Mouse (Mus musculus) limb, embryonic 10.5 days (tissue): ENCODE measurements at regions not wholly inside any gene's neighbourhood (a gene's known extent, or its start where the extent isn't known, plus 50 kb on each side); places are given as distances from the start of the nearest gene placed in this dataset.

Experiments
- DNase-seq: peaks from one replicate; pipeline ENCODE4 v3.0.0-alpha.2; 2017; ENCODE audit warnings: low spot score
- H3K27ac ChIP-seq: fragments of 300-500 bp; sonication (generic); 2 replicates; pipeline ENCODE4 v1.5.1; 2016; ENCODE audit warnings: mild to moderate bottlenecking
- H3K27me3 ChIP-seq: fragments of 300-500 bp; sonication (generic); 2 replicates; pipeline ENCODE4 v1.6.1; 2016; ENCODE audit warnings: low read depth, mild to moderate bottlenecking; ENCODE audit not compliant: poor library complexity, severe bottlenecking
- H3K36me3 ChIP-seq: fragments of 300-500 bp; sonication (generic); 2 replicates; pipeline ENCODE4 v1.6.1; 2016; ENCODE audit warnings: mild to moderate bottlenecking, moderate library complexity
- H3K4me1 ChIP-seq: fragments of 300-500 bp; sonication (generic); 2 replicates; pipeline ENCODE4 v1.6.1; 2016
- H3K4me3 ChIP-seq: fragments of 300-500 bp; sonication (generic); 2 replicates; pipeline ENCODE4 v1.5.1; 2016; ENCODE audit warnings: mild to moderate bottlenecking, moderate library complexity
- H3K9me3 ChIP-seq: fragments of 300-500 bp; sonication (generic); replicated peaks from 2 replicates; pipeline ENCODE4 v1.6.1; 2016; ENCODE audit warnings: mild to moderate bottlenecking
- WGBS: fragments of 180-500 bp; shearing (Covaris S2); methylation state at CpG from one replicate; pipeline ENCODE4 v1.1.7; 2016; 5-methylcytosine and 5-hydroxymethylcytosine counted together

DNA sequence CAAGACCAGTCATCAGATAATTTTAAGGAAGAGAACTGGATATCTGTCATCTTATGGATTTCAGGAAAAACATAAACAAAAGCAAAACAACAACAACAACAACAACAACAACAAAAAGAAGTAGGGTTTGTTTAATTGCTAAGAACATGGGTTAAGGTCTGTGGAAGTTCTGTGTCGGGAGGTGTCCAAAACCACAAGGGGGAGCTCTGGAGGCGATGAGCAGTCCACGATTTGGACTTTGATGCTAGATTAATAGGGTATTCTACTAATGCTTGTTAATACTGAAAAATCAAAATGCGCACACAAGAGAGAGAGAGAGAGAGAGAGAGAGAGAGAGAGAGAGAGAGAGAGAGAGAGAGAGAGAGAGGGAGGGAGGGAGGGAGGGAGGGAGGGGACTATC, 692.0 kb upstream of the Car10 start:
- Histone ChIP-seq H3K9me3 (no peaks in the 10 kb centered on the region), H3K27ac (no peak overlapping the region), H3K4me1 (no peaks in the 10 kb centered on the region), H3K4me3 (no peak overlapping the region), H3K36me3 (no peaks in the 10 kb centered on the region), H3K27me3 (no peaks in the 10 kb centered on the region)
- WGBS: 13% methylated on average over 3 of the region's 4 CpGs
- DNase-seq: peak; percentile 37

DNA sequence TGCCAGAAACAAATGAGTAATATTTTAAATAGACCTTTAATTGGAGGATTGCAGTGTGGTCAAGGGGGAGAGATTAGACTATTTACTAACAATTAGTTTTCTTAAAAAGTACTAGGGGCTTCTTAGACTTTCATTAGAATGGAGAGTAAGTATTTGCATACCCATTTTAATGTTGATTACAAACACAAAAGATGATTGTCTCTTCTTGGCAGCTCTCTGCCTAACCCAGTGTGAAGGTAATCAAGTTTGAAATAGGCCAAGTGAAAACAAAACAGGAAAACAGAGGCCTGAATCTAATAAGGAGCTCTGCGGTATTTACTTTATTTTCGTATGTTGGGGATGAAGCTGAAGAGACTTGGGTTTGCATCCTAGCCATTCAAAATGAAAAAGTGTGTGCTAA, 646.5 kb upstream of the Car10 start:
- Histone ChIP-seq H3K9me3 (no peaks in the 10 kb centered on the region), H3K4me1 (no peaks in the 10 kb centered on the region), H3K27ac (no peak overlapping the region), H3K27me3 (no peaks in the 10 kb centered on the region), H3K36me3 (no peaks in the 10 kb centered on the region), H3K4me3 (no peak overlapping the region)
- 79% methylated on average over 2 of the region's 2 CpGs for WGBS
- DNase-seq: no peak

DNA sequence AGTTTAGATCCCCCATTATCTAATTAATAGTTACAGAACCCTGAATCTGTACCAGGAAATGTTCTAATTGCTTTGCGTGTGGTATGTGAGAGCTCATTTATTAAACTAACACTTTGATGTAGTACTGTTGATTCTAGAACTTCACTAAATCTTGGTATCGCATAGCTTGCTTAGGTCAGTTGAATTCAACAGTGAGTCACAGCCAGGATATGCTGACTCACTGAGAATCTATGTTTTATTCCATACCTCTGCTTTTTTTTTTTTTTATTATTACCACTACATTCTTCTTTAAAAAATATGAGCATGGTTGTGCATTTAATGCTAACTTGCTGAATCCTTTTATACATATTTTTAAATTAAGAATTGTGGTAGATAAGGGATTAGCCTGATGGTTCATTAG, 602.5 kb upstream of the Car10 start:
- H3K27me3 ChIP-seq: no peaks in the 10 kb centered on the region
- DNase-seq: no peak
- H3K4me1 ChIP-seq: no peaks in the 10 kb centered on the region
- H3K36me3 ChIP-seq: no peaks in the 10 kb centered on the region
- 95% methylated on average over 2 of the region's 2 CpGs for WGBS
- H3K9me3 ChIP-seq: no peaks in the 10 kb centered on the region
- H3K27ac ChIP-seq: no peak overlapping the region
- no peak overlapping the region for H3K4me3 ChIP-seq
